Mouse (Mus musculus): ENCODE results near the gene Ccdc146. TPM values are rescaled to one million over a fixed set of nuclear protein-coding genes. Genes with fewer than 3 reads are reported as not detected.
A peak's percentile ranks its signal among the peaks of the same experiment; 100 is the strongest.

Gene Ccdc146
- polyA plus RNA-seq, 1 experiment from 2014 or later = not detected

DNA sequence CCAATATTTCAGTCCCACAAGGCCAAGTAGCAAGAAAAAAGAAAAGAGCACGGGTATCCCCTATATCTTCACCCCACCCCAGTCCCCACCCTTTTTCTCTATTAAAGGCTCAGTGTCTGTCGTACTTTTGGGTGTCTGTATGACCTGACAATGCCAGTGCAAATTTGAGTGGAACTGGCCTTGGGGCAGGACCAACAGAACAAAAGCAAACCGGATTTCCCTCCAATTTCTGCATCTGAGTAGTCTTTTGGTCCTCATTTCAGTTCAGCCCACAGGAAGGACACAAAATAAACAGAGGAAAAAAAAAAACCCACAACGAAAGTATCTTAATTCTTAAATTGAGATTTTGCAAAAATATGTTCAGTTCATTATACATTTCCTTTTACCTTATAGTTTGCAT lies 5.9 kb downstream of the Ccdc146 start:
- 37% methylated on average over 4 of the region's 4 CpGs for WGBS (ENCODE audit: insufficient replicate concordance)
- H3K9ac ChIP-seq = no peak overlapping the region
- no peaks in the 10 kb centered on the region for H3K9me3 ChIP-seq (replicated peaks)
- ATAC-seq (ENCODE audit: low read depth) (no peak), DNase-seq (no peak)
- 0 out of 2 replicates have a peak, but pooled peaks cover 2% of the 10 kb centered on the region for H3K4me1 ChIP-seq (replicated peaks)
- H3K27ac ChIP-seq = no peak overlapping the region
- H3K36me3 ChIP-seq = no peaks in the 10 kb centered on the region
- no peak overlapping the region for H3K4me3 ChIP-seq (replicated peaks)
- no peaks in the 10 kb centered on the region for H3K27me3 ChIP-seq
- H3K4me2 ChIP-seq = no peak overlapping the region

DNA sequence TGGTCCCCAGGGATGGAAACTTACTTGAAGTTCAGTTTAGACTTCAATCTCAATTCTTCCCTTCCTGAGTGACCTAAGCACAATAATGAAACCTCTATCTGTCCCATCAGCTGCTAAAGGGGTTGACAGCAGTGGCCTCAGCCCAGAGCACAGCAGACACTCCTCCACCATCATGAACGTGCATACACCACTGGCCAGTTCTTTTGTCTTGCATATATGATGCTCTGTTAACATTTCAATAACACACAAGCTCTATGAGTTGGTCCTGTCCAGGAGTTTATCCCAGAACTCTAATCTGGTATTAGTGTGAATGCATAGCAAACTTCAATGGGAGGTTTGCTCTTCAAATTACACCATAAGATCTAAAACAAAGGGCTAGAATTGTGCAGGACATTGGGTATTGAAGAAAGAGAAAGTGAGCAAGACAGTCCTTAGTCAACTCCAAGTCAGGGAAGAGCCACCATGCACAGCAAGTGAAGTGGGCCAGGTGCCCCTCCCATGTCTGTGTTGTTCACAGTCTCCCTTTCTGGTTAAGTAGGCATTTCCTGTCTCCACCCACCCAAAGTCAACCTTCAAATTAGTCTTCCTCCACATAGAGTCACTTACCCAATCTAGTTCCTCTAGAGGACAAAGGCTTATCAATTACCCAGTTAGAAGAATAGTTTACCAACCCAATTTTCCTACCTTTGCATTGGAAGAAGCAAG lies 10.2 kb downstream of the Ccdc146 start:
- DNase-seq (no peak), ATAC-seq (ENCODE audit: low read depth) (no peak)
- no peak overlapping the region for H3K4me2 ChIP-seq
- 0 out of 2 replicates have a peak, but pooled peaks cover 8% of the 10 kb centered on the region for H3K4me1 ChIP-seq (replicated peaks)
- H3K4me3 ChIP-seq (replicated peaks) = no peak overlapping the region
- no peaks in the 10 kb centered on the region for H3K36me3 ChIP-seq
- H3K9ac ChIP-seq = no peak overlapping the region
- no peaks in the 10 kb centered on the region for H3K27me3 ChIP-seq
- H3K9me3 ChIP-seq (replicated peaks) = no peaks in the 10 kb centered on the region
- 18% methylated on average over 1 of the region's 1 CpGs for WGBS (ENCODE audit: insufficient replicate concordance)
- H3K27ac ChIP-seq = no peak overlapping the region

DNA sequence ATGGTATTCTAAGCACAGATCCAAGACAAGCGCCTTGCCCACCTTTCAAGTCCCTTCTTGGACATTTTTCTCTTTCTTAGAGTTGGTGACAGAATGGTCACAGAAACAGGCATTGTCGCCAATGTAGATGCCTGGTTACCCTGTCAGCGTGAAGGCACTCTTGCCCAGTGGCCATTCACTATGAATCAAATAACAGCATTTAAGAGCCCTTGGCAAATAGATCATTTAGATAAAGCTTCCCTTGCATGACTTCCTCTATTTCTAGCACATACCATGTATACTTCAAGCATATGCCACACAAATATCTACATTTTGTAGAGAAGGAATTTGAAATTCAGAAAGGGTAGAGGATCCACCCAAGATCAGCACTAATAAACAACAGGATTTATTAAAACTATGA lies 11.2 kb downstream of the Ccdc146 start:
- no peak for ATAC-seq (ENCODE audit: low read depth)
- Histone ChIP-seq H3K4me3 (replicated peaks) (no peak overlapping the region), H3K36me3 (no peaks in the 10 kb centered on the region), H3K4me1 (replicated peaks) (0 out of 2 replicates have a peak, but pooled peaks cover 8% of the 10 kb centered on the region), H3K27me3 (no peaks in the 10 kb centered on the region), H3K27ac (no peak overlapping the region), H3K9ac (no peak overlapping the region), H3K4me2 (no peak overlapping the region), H3K9me3 (replicated peaks) (no peaks in the 10 kb centered on the region)
- no peak for DNase-seq
- 62% methylated on average over 3 of the region's 3 CpGs for WGBS (ENCODE audit: insufficient replicate concordance)

DNA sequence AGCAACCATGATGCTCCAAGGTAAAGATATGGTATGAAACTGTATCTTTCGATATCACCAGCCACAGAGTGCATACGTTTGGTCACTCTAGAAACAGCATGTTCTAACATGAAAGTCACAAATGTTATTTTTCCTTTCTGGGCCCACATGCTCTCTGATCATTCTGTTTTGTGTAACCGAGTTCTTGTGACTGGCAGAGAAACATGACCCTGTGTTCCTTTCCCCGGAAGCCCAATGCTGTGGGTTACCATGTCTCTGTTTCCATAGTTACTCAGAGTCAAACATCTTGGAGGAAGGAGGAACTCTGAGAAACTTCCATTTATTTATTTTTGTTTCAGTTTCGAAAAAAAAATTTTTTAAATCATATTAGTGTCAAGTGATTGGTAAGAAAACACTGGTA lies 12.4 kb downstream of the Ccdc146 start:
- 43% methylated on average over 5 of the region's 5 CpGs for WGBS (ENCODE audit: insufficient replicate concordance)
- H3K27ac ChIP-seq = peak overlapping the region; percentile 13; the same call in 1 of the 2 replicates

DNA sequence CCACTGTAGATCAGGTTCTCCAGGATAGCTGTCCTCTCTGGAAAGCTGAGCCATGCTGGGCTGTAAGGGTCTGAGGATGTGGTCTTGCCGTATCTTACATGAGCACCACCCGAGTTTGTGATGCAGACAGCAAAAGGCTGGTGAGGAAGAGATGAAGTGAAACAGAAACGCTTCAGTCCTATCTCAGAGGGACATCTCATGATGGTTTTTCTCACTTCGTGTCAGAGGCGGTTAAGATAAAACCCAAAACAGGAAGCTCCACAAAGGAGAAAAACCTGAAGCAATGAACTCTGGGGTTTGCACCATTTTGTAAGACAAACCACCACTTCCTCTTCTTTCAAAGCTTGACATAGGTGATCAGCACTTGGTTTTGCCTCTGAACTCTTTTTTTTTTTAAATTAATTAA lies 13.2 kb downstream of the Ccdc146 start:
- Histone ChIP-seq H3K27me3 (no peaks in the 10 kb centered on the region), H3K4me1 (replicated peaks) (0 out of 2 replicates have a peak, but pooled peaks cover 8% of the 10 kb centered on the region), H3K4me2 (peak overlapping the region; percentile 21), H3K9ac (no peak overlapping the region), H3K4me3 (replicated peaks) (no peak overlapping the region), H3K9me3 (replicated peaks) (no peaks in the 10 kb centered on the region), H3K36me3 (no peaks in the 10 kb centered on the region), H3K27ac (0 out of 2 replicates have a peak overlapping the region, but pooled peaks have one; percentile 13)
- 15% methylated on average over 5 of the region's 5 CpGs for WGBS (ENCODE audit: insufficient replicate concordance)
- DNase-seq (no peak), ATAC-seq (ENCODE audit: low read depth) (no peak)

More for the DNA sequence above, 12.4 kb downstream of the Ccdc146 start:
- Histone ChIP-seq H3K4me3 (replicated peaks) (no peak overlapping the region), H3K4me2 (no peak overlapping the region), H3K9ac (no peak overlapping the region), H3K9me3 (replicated peaks) (no peaks in the 10 kb centered on the region), H3K36me3 (no peaks in the 10 kb centered on the region), H3K4me1 (replicated peaks) (0 out of 2 replicates have a peak, but pooled peaks cover 8% of the 10 kb centered on the region), H3K27me3 (no peaks in the 10 kb centered on the region)
- ATAC-seq (ENCODE audit: low read depth) (no peak), DNase-seq (no peak)

DNA sequence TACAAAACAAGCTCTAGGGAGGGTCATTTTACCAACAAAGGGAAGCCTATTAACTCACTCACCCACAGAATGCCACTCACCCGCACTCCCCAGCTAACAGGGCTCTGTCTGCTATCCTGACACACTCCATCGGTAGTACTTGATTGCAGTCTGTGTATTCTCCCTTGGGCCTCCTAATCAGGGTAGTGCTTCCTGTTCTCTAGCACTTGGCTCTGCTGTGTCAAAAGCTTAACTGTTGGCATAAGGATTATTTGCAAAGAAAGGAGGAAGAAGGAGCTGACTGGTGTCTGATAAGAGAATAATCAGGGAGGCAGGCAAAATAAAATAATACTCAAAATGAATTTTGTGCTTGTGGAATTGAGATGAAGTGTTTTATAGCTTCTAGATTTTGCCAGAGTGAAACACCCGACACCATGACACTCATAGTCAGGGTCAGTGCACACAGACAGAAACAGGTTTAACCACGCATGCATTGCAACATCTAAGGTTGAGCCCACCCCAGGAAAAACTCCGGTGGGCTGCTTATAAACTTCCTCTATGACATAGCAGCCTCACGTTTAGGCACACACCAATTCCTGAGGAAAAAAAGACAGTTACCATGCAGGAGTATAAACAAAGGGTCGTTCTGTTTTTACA lies 29.2 kb downstream of the Ccdc146 start:
- Histone ChIP-seq H3K27me3 (no peaks in the 10 kb centered on the region), H3K27ac (no peak overlapping the region), H3K4me1 (replicated peaks) (peaks cover 9% of the 10 kb centered on the region; the same call in 1 of the 2 replicates), H3K36me3 (no peaks in the 10 kb centered on the region), H3K4me3 (replicated peaks) (no peak overlapping the region), H3K9ac (no peak overlapping the region), H3K9me3 (replicated peaks) (no peaks in the 10 kb centered on the region), H3K4me2 (no peak overlapping the region)
- DNase-seq (no peak), ATAC-seq (ENCODE audit: low read depth) (peak; percentile 63; the same call in 1 of the 2 replicates)
- 12% methylated on average over 7 of the region's 7 CpGs for WGBS (ENCODE audit: insufficient replicate concordance)

DNA sequence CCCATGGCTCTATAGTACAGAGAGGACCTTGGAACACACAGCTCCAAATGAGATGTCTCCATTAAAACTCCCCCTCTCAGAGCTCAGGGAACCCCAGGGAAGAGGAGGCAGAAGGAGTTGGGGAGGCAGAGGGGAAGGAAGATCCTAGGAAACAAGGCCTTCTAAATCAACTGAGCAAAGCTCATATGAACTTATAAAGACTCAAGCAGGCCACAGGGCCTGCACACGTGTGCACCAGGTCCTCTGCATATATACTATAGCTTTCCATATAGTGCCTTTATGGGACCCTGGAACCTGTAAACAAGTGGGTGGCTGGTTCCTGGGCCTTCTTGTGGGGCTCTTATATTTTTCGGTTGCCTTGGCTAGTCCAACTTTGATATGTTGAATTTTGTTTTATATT lies 29.9 kb downstream of the Ccdc146 start:
- no peak overlapping the region for H3K27ac ChIP-seq
- no peak overlapping the region for H3K4me2 ChIP-seq
- H3K27me3 ChIP-seq = no peaks in the 10 kb centered on the region
- DNase-seq = no peak
- no peak overlapping the region for H3K4me3 ChIP-seq (replicated peaks)
- no peaks in the 10 kb centered on the region for H3K9me3 ChIP-seq (replicated peaks)
- H3K4me1 ChIP-seq (replicated peaks) = peaks cover 9% of the 10 kb centered on the region; the same call in 1 of the 2 replicates
- H3K36me3 ChIP-seq = no peaks in the 10 kb centered on the region
- no peak for ATAC-seq (ENCODE audit: low read depth)
- no peak overlapping the region for H3K9ac ChIP-seq
- WGBS (ENCODE audit: insufficient replicate concordance) = 43% methylated on average over 2 of the region's 2 CpGs

DNA sequence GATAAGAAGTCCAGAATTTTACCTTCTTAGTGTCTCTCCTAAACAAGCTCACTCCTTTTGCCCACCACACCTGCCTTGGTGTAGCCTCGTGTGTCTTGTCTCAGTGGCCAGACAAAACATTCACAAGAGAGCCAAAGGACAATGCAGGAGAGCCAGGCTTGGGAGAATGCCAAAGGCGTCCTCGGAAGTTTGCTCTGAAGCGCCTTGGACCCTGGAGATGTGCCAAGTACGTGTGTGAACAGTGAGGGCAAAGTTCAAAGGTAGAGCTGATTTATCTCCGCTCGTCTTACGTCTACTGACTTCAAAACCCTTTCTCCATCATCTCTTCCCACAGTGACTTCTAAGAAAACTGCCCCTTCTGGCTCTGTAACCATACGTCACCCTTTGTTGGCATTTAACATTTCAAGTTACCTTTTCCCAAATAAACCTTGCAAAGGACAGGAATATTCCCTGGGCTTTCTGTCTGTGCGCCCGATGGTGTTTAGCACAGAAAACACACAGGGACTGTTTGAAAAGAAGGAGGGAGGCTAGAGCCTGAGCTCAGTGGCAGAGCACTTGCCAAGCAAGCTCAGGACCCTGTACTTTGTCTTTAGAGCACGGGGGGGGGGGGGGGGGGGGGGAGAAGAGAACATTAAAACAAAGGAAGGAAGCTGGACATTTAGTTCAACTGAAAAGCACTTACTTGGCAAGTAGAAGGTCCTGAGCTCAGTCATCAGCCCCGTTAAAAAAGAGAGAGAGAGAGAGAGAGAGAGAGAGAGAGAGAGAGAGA lies 32.7 kb downstream of the Ccdc146 start:
- no peaks in the 10 kb centered on the region for H3K27me3 ChIP-seq
- H3K36me3 ChIP-seq = no peaks in the 10 kb centered on the region
- no peak overlapping the region for H3K9ac ChIP-seq
- ATAC-seq (ENCODE audit: low read depth) (no peak), DNase-seq (no peak)
- H3K4me2 ChIP-seq = no peak overlapping the region
- no peaks in the 10 kb centered on the region for H3K9me3 ChIP-seq (replicated peaks)
- peaks cover 9% of the 10 kb centered on the region; the same call in 1 of the 2 replicates for H3K4me1 ChIP-seq (replicated peaks)
- no peak overlapping the region for H3K4me3 ChIP-seq (replicated peaks)
- WGBS (ENCODE audit: insufficient replicate concordance) = 52% methylated on average over 13 of the region's 13 CpGs
- no peak overlapping the region for H3K27ac ChIP-seq

DNA sequence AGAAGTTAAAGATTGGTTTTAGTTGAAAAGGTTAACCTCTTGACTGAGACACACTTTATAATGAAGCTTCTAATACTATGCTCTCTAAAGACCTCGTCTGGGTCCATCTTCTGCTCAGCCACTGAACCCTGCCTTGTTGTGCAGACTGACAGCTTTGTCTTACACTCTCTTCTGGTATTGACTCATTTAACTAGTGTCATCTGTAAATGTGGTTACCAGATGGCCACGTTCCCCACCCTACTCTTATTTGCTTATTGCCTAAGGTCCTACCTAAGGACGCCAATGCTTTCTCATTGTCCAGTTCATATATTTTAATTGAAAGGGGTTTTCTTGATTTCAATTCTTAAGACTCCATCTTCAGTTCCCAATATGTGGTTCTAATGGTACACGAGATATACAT lies 35.6 kb downstream of the Ccdc146 start:
- H3K4me1 ChIP-seq (replicated peaks) = no peaks in the 10 kb centered on the region

DNA sequence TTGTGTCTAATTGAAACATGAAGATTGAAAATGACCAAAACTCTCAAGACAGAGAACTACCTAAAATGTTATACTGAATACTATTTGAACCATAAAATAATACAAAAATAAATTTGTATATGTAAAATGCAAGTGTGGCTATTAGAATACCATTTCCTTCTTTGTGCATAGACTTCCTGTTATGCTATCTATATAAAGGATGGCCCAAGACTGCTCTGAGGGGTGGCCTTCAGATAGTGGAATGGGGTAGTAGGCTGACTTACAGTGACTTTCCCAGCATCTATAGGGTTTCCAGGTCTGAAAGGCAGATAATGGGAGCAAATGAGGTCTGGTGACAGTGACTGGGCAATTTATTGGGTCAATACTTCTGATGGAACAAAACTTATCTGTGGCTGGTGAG lies 37.1 kb downstream of the Ccdc146 start:
- H3K4me2 ChIP-seq = no peak overlapping the region
- H3K27me3 ChIP-seq = no peaks in the 10 kb centered on the region
- H3K9ac ChIP-seq = no peak overlapping the region
- no peak for ATAC-seq (ENCODE audit: low read depth)
- H3K4me1 ChIP-seq (replicated peaks) = 0 out of 2 replicates have a peak, but pooled peaks cover 2% of the 10 kb centered on the region
- no peak for DNase-seq
- H3K27ac ChIP-seq = no peak overlapping the region
- no peak overlapping the region for H3K4me3 ChIP-seq (replicated peaks)
- H3K9me3 ChIP-seq (replicated peaks) = no peaks in the 10 kb centered on the region
- H3K36me3 ChIP-seq = no peaks in the 10 kb centered on the region

More for the DNA sequence above, 35.6 kb downstream of the Ccdc146 start:
- no peak overlapping the region for H3K4me3 ChIP-seq (replicated peaks)
- WGBS (ENCODE audit: insufficient replicate concordance) = 54% methylated on average over 4 of the region's 4 CpGs
- no peak for ATAC-seq (ENCODE audit: low read depth)
- H3K9ac ChIP-seq = no peak overlapping the region
- no peaks in the 10 kb centered on the region for H3K36me3 ChIP-seq
- DNase-seq = no peak
- H3K4me2 ChIP-seq = no peak overlapping the region
- no peaks in the 10 kb centered on the region for H3K27me3 ChIP-seq
- H3K9me3 ChIP-seq (replicated peaks) = no peaks in the 10 kb centered on the region
- no peak overlapping the region for H3K27ac ChIP-seq

DNA sequence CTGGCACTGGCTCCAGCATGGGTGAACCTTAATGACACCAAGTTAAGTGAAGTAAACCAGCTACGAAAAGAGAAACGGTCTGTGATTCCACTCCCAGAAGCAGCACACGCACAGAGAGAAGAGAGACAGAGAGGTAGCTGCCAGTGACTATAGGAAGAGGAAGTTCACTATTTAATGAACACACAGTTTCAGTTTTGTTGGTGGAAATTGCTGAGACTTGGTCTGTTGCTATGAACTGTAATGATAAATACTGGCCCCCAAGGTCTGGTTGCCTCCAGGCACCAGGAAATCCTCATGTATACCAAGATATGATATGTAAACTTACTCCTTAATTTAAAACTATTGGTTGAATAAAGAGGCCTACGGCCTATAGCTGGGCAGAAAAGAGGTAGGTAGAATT lies 38.0 kb downstream of the Ccdc146 start:
- no peaks in the 10 kb centered on the region for H3K36me3 ChIP-seq
- H3K4me1 ChIP-seq (replicated peaks) = 0 out of 2 replicates have a peak, but pooled peaks cover 2% of the 10 kb centered on the region
- 43% methylated on average over 4 of the region's 4 CpGs for WGBS (ENCODE audit: insufficient replicate concordance)
- H3K4me3 ChIP-seq (replicated peaks) = no peak overlapping the region
- DNase-seq (no peak), ATAC-seq (ENCODE audit: low read depth) (no peak)
- no peak overlapping the region for H3K9ac ChIP-seq
- no peaks in the 10 kb centered on the region for H3K27me3 ChIP-seq
- no peak overlapping the region for H3K27ac ChIP-seq
- no peaks in the 10 kb centered on the region for H3K9me3 ChIP-seq (replicated peaks)
- no peak overlapping the region for H3K4me2 ChIP-seq

All from liver, embryonic 13.5 days (tissue).